Mouse (Mus musculus) cerebellum, postnatal 36 days (tissue): Measurements from ENCODE around the gene Pafah1b1.

Experiments used
- DNase-seq, 2 experiments: peaks; one replicate each; pipeline ENCODE4 v3.0.0; 2021 to 2022; ENCODE audit warnings: mixed read lengths in 2 of 2

Gene Pafah1b1

DNA sequence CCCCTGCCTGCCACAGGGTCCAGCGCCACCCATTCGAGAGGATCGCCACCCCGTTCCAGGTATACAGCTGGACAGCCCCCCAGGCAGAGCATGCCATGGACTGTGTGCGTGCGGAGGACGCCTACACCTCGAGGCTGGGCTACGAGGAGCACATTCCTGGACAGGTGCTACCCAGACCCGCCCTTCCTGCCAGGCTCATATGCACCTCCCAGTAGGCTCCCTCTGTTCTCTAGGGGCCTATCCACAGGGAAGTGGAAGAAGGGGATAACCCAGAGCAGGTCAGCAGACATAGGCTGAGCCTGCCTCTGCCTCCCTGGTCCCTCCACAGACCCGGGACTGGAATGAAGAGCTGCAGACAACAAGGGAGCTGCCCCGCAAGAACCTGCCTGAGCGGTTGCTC is 64.1 kb downstream of the Pafah1b1 start:
- DNase-seq = no peak

DNA sequence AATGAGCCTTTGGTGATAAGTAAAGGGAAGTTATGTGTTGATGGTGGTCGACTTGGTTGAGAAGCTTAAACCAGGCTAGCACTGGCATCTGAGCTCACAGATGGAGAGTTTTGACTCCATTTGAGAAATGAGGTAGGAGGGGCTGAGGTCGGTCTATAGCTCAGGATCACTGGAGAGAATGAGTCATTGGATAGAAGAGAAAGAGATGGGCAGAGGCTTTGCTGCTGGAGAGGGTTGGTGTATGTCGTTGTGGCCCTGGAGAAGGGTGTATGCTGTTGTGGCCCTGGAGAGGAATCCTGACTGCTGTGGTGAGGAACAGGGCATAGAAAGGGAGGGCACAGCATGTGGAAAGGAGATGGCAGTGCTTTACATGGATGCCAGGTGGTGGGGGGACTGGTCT is 68.5 kb downstream of the Pafah1b1 start:
- no peak for DNase-seq

DNA sequence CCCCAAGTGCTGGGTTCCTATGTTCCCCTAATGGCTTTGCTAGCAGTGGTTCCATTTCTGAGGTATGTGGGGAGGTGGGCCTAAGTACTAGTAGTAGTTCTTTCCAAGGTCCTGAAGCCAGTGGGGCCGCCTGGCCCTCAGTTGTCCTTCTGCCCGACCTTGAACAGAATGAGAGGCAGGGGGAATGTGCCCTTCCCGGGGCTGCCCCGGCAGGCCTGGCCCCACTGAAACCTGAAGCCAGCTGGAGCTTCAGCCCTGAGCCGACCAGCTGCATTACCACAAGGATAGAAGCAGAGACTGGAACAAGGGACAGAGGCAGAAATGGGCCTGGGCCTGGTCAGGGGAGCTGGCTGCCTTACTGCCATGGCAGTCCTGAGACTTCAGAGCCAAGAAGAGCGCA is 71.1 kb downstream of the Pafah1b1 start:
- DNase-seq = no peak

DNA sequence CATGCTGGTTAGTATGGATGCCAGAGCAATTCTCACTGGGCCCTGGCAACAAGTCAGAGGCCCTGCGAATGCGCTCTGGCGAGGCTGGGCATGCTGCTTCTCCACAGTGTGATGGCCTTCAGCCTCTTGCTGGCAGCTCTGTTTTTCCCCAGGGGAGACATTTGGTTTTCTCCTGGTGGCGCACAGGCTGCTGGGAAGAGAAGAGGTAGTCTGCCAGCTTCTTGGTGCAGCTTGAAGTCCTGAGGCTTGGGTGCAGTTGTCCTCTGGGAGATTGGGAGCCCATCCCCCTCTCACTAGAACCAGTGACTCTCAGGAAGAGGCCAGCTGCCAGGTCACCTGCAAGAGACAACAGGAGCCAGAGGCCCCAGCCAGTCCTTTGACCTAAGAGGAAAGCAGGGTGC is 71.7 kb downstream of the Pafah1b1 start:
- DNase-seq = peak; percentile 43 to 47

DNA sequence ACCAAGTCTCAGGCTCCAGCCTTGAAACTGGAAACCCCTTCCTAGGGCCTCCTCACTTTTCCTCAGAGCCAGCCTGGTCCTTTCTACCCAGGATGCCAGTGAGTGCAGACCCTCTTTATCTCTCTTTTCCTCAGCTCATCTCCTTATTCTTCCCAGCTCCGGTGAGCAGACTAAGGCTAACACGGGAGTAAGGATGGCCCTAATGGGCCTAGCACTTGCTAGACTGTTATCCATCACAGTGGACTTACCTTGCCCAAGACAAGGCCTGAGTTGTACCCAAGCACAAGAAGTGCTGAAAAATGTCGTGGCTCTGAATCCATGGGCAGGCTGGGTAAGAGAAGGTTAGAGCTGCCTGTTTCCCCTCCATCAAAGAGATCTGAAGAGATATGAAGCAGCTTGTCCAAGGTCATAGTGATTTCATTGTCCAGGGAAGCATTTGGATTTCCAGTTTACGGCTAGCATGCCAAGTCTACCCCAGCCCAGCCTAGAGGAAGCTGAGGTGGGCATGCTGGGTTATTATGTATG is 73.8 kb downstream of the Pafah1b1 start:
- DNase-seq = no peak

DNA sequence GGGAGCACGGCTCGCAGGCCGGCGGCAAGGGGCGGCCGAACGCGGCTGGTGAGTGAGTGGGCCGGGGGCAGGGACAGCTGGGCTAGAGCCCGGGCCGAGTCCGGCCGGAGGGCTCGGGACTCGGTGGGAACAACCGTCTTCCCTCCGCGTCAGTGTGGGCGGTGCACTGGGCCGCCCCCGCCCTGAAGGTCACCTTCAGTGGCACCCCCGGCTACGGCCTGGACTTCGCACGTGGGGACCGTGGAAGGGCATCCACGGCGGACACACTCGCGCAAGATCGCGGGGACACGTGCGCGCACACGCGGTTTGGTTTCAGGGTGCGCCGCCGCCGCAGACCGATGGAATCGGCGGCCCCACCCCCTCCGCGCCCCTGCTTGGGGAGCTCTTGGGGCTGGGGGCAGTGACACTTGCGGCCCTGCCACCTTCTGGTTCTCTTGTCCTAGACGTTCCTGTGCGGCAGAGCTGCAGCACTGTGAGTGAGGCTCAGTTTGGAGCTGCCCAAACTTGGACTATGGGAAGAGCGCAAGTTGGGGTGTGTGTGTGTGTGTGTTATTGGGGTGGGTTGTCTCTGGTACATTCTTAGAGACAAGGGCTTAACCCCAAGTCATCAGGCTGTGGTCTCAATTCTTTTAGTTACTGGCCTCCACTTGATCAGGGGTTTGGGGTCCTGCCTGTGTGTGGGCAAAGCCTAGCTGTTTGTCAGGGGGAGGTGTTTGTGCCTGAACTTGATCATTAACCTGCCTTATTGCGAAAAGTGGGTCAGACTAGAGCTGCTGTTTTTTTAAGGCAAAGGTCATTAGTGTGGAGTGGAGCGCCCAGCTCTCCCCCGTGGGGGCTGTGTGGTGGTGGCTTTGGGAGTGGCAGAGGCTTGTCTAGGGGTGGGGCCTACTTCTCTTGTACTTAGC is 74.6 kb downstream of the Pafah1b1 start:
- DNase-seq = peak in 1 of 2 experiments; percentile 48

DNA sequence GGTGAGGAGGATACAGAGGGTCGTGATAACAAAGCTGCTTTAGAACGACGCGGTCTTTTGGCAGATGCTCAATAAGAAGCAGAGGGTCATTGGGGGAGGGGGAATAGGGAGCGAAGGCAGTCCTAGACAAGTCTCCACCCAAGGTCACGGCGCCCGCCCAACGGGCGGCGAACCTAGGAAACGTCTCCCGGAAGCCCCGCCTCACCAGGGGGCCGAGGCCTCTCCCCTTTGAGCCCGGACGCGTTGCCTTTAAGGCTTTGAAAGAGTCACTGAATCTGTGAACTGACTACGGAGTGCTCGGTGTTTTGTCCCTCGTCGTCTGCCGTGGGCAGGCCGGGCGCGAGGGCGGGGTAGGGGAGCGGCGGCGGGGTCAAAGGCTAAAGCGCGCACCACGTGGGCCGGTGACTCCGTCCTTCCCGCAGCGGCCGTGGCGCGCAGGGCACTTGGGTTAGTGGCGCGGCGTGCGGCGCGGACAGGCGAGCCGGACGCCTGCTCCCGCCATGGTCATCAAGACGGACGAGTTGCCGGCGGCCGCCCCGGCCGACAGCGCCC is 75.3 kb downstream of the Pafah1b1 start, which contains the start of gene Cluh:
Gene Cluh, plus strand, starts transcription at position 401 of the 552 bp plus-strand sequence.
- peak; percentile 99 for DNase-seq

DNA sequence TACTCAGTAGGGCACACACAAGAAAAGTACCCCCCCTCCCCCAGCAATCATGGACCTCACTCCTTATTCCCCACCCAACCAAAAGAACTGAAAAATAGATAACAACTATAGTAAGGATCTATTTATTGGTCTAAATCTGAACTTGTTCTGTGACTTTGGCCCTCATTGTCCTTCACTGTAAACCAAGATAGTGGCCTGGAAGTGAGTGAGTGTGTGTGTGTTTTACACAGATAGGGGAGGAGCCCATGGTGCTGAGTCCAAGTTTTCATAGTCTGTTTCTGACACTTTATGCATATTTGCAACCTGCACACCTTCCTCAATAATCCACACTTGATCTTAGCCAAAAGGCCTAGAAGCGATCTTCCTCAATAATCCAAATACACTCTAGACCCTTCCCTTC is 75.8 kb downstream of the Pafah1b1 start:
- no peak for DNase-seq

DNA sequence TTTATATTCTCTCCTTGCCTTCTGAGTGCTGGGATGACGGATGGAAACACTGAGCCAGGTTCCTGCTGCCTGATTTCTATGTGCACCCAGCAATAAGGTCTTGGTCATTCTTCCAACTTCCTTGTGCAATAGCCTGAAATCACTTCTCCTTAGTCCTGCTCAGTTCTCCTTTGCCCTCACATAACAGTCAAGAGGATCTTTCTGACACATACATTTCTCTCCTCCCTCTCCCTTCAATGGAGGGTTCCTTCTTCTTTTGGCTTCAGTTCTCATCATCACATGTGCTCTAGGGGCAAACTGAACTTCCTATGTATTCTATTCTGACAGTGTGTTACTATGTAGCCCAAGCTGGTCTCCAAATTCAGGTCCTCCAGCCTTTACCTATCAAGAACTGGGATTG is 76.5 kb downstream of the Pafah1b1 start:
- DNase-seq = no peak

DNA sequence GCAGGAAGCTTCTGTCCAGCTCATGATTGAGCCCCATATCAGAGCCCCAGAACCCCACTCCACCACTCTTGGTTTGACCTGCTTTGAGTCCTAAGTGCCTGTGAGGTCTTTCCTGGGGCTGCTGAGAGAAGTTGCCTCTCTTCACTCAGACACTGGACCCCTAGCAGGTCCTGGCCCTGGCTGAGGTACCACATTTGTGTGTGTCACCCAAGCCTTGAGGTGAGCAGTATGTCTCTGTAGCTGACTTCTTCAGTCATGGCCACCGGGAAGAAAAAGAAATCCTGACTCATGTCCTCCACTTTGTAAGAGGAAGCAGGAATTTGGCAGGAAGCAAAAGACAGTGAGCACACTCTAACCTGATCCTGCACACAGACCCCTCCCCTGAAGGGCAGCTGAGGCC is 84.8 kb downstream of the Pafah1b1 start:
- no peak for DNase-seq

DNA sequence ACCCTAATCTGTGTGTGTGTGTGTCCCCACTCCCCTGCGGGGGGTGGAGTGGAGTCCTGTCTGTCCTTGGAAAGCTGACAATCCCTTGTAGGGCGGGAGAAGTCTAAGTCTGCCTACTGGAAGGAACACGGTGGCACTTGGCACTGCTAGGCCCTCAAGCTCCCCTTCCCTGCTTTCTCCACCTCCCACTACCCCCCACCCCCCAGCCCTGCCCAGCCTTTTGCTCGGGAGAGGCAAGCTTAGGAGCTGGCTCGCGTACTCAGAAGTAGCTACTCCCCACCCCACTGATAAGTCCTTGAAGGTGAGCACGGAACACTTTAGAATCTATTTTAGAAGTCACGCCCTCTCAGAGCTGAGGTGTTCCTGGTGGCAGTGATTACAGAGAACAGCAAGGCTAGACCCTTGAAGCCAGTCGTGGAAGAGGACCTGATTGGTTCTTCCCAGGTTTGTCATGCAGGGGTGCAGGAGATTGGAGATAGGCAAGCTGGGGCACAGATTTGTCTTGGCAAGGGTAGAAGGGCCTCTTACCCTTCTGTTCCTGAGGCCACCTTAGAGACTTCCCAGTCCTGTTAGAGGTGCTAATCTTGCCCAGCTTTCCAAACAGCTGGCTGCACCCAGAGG is 85.6 kb downstream of the Pafah1b1 start:
- no peak for DNase-seq

DNA sequence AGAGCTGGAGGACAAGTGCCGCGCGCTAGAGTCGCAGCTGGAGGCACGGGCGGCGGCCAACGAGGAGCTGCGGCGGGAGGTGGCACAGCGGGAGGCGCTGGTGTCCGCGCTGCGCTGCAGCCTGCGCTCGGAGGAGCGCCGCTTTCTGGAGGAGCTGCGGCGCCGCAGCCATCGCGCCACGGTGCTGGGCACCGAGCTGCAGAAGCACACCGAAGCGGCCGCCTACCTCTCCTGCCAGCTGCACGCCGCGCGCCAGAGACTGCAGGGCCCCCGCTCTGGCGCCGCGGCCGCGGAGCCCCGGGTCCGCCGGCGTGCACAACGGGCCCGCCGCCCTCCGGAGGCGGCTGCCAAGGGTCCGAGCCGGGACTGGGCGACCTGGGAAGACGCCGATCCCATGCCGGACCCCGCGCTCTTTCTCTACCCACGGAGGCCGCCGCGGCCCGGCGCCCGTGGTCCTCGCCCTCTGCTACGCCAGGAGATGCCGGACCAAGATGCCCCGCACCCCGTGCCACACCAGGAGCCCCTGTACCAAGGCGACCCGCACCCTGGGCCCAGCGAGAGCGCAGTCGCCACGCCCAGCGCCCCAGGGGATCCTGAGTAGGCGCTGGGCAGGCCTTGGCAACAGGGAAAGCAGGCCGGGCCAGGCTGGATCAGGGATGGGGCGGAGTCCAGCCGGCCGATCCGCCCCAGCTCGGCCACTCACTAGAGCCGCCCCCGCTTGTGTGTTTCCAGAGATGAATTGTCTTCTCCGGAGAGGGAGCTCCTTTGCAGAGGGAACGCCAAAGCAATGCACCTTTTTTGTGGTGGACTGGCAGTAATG is 86.3 kb downstream of the Pafah1b1 start:
- DNase-seq = peak; percentile 81 to 83

DNA sequence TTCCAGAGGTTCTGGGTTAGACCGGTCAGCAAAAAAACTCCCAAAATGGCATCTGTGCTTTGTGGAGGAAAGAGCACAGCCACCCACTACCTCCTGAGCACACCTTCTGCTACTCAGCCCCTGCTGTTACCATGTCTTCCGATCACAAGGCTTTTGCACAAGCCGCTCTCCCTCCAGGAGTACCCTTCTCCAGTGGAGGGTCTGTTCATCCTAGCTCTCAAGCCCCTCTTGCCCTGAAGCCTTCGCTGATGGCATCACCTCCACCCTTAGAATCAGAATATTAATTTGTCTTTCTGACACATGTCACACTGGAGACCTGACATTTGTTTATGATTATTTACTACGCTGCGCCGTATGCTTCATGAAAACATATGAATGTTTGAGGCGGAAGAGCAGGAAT is 87.0 kb downstream of the Pafah1b1 start:
- no peak for DNase-seq

DNA sequence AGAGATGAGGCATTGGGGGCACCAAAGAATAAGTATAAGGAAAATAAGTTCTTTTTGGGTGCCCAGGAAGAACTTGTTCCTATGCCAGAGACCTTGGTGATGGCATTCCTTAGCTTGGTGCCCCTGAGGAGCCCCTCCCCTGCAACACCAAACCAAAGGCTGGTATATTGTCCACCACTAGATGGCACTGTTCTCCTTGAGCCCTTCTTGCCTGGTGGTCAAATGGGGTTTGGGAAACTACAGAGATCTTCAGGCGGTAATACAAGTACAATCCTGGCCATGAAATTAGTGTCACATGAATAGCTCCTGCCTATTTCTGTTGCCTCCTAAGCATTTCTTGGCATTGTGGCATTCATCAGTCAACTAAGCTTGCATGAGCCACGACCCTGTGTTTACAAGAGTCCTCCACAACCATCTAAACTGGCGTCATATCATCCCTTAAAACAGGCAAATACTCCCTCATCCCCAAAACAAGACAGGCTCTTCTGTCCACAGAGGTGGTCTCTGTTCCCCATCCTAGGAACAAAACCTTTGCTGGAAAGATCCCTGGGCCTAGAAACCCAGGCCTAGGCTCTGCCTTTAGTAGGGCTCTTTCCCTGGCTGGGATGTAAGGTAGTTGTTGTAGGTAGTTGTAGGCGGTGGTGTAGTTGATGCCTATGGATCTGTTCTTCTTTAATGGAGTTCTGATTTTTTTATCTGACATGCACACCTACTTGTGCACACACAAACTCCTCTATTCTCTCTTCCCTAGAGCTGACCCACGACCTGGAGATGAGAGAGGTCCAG is 89.8 kb downstream of the Pafah1b1 start:
- DNase-seq = peak; percentile 62 to 76

DNA sequence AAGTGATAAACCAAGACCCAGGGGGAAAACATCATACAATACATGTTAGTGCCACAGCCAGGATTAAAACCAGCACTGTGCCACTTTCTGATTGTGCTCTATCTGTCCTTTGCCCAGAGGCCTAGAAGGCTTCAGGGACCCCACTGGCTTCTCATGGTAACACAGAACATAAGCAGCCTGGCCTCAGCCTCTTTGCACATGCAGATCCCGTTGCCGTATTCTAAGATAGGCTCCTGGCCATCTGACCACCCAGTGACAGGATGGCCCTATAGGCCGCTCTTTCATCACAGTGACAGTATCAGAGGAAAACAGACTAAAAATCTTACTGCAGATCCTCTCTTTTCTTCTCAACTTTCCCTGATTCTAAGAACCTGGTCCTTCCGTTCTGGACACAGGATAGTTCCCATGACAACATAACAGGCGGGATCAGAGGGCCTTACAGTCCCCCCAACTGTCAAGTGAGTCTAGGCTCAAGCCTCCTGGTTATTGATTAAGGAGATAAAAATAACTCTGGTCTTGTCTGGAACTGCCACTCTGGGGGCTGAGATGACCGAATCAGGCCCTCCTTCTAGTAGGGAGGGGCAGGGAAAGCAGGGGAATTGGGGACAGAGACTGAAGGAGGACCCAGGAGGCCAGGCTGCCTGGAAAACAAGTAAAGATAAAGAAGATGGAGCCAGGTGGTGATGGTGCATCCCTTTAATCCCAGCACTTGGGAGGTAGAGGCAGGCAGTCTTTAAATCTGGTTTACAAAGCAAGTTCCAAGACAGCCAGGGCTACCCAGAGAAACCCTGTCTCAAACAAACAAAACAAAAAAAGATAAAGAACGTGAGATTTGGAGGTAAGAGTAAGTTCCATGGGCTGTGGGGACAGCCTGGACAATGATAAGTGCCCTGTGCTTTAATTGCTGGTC is 92.3 kb downstream of the Pafah1b1 start:
- DNase-seq = no peak

DNA sequence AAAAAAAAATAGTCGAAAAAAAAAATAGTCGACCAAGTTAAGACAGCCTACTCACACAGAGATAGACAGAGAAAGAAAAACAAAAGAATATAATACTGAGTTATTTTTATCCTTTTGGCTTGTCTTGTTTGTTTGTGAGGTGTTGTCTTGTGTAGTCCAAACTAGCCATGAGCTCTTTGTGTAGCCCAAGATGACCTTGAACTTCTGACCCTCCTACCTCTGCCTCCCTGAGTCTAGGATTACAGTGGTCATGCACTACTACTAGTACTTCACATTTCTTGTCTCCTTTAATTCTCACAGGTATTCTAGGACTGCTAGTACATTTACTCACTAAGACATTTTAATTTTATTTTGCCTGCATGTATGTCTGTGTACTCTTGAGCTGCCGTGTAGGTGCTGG is 97.0 kb downstream of the Pafah1b1 start:
- no peak for DNase-seq

DNA sequence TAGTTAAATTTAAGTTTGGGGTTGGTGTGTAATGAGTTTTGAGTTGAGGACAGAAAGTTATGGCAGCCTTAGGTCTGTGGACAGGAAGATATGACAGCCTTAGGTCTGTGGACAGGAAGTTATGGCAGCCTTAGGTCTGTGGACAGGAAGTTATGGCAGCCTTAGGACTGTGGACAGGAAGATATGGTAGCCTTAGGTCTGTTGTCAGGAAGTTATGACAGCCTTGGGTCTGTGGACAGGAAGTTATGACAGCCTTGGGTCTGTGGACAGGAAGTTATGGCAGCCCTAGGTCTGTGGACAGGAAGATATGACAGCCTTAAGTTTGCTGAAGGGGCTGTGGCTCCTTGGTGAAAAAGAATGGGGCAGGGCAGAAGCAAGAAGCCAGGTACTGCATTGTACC is 99.1 kb downstream of the Pafah1b1 start:
- no peak for DNase-seq
